Mouse (Mus musculus): ENCODE measurements at regions not wholly inside any gene's neighbourhood (a gene's known extent, or its start where the extent isn't known, plus 50 kb on each side); places are given as distances from the start of the nearest gene placed in this dataset.

GRCm38 (mm10) chr3:140230712-140231111 is 981.4 kb downstream of the Pdha2 start:
- no peak for DNase-seq

GRCm38 (mm10) chr3:140233144-140233543 is 979.0 kb downstream of the Pdha2 start:
- no peak for DNase-seq

GRCm38 (mm10) chr3:140233809-140234208 is 978.3 kb downstream of the Pdha2 start:
- no peak for DNase-seq

- DNase-seq = peak; percentile 56 to 61
Measured at GRCm38 (mm10) chr3:140239276-140239675, 972.9 kb downstream of the Pdha2 start.
